Mouse (Mus musculus) olfactory bulb, adult 2 months (tissue): ENCODE measurements around the gene Itm2b. TPM values are rescaled to one million over a fixed set of nuclear protein-coding genes. Genes with fewer than 3 reads are reported as not detected.

ENCODE experiments used
- H3K27ac ChIP-seq: fragments of 200-500 bp; 2 replicates; pipeline ENCODE4 v1.5.1; 2012; ENCODE audit warnings: low read depth, low read length; ENCODE audit not compliant: insufficient read depth
- H3K4me1 ChIP-seq: fragments of 200-500 bp; 2 replicates; pipeline ENCODE4 v1.6.1; 2012; ENCODE audit warnings: low read length; ENCODE audit not compliant: control insufficient read depth, insufficient read depth
- H3K4me3 ChIP-seq: fragments of 200-500 bp; 2 replicates; pipeline ENCODE4 v1.5.1; 2012; ENCODE audit warnings: mild to moderate bottlenecking, low read depth, low read length, moderate library complexity; ENCODE audit not compliant: insufficient read depth
- CTCF ChIP-seq: fragments of 200-500 bp; IDR thresholded peaks from 2 replicates; pipeline ENCODE4 v1.5.1; 2012; ENCODE audit warnings: low read depth, mild to moderate bottlenecking, low read length, moderate library complexity; ENCODE audit not compliant: insufficient read depth
- POLR2A ChIP-seq: fragments of 200-500 bp; IDR thresholded peaks from 2 replicates; pipeline ENCODE4 v1.6.1; 2012; ENCODE audit warnings: mild to moderate bottlenecking, low read depth, low read length, moderate library complexity; ENCODE audit not compliant: insufficient read depth
- WGBS: fragments of 180-500 bp; shearing (Covaris S2); methylation state at CpG from one replicate; pipeline ENCODE4 v1.1.7; 2018; 5-methylcytosine and 5-hydroxymethylcytosine counted together
- polyA plus RNA-seq: library from polyadenylated mRNA; stranded (reverse); fragments of >200 nt; gene quantifications from 2 replicates; pipeline ENCODE4 v1.2.4, GENCODE M21; 2012; ENCODE audit warnings: low replicate concordance; ENCODE audit not compliant: missing spikeins, insufficient read depth, insufficient read length

The Itm2b gene
- polyA plus RNA-seq, 1 experiment = 469 TPM

GRCm38 (mm10) chr14:73366278-73366677, 18.8 kb downstream of the Itm2b start:
- peak overlapping the region; percentile 87 for H3K27ac ChIP-seq
- no peak overlapping the region for H3K4me3 ChIP-seq
- H3K4me1 ChIP-seq = peaks cover 40% of the 10 kb centered on the region
- no peak for TF ChIP-seq POLR2A
- WGBS = 26% methylated on average over 11 of the region's 11 CpGs

GRCm38 (mm10) chr14:73363782-73364181, 21.3 kb downstream of the Itm2b start:
- WGBS = 67% methylated on average over 11 of the region's 11 CpGs
- TF ChIP-seq CTCF (no peak), POLR2A (no peak)

GRCm38 (mm10) chr14:73354700-73355099, 30.4 kb downstream of the Itm2b start:
- 91% methylated on average over 8 of the region's 8 CpGs for WGBS
- Histone ChIP-seq H3K4me3 (no peak overlapping the region), H3K4me1 (no peaks in the 10 kb centered on the region), H3K27ac (no peak overlapping the region)
- no peak for TF ChIP-seq CTCF
- TF ChIP-seq POLR2A = no peak

More at GRCm38 (mm10) chr14:73363782-73364181, 21.3 kb downstream of the Itm2b start:
- peaks cover 37% of the 10 kb centered on the region for H3K4me1 ChIP-seq
- H3K27ac ChIP-seq = peak overlapping the region; percentile 9; the same call in 1 of the 2 replicates
- peak overlapping the region; percentile 12; the same call in 1 of the 2 replicates for H3K4me3 ChIP-seq

- no peak for TF ChIP-seq CTCF
- no peak for TF ChIP-seq POLR2A
- Histone ChIP-seq H3K4me3 (no peak overlapping the region), H3K27ac (no peak overlapping the region), H3K4me1 (no peaks in the 10 kb centered on the region)
- WGBS = 95% methylated on average over 5 of the region's 5 CpGs
Observed at GRCm38 (mm10) chr14:73351118-73351517, 34.0 kb downstream of the Itm2b start.

- H3K4me1 ChIP-seq = no peaks in the 10 kb centered on the region
- no peak overlapping the region for H3K27ac ChIP-seq
- H3K4me3 ChIP-seq = no peak overlapping the region
- 52% methylated on average over 1 of the region's 1 CpGs for WGBS
- TF ChIP-seq POLR2A (no peak), CTCF (no peak)
Observed at GRCm38 (mm10) chr14:73350029-73350428, 35.1 kb downstream of the Itm2b start.

- H3K4me1 ChIP-seq = no peaks in the 10 kb centered on the region
- no peak overlapping the region for H3K4me3 ChIP-seq
- TF ChIP-seq CTCF (no peak), POLR2A (no peak)
- 65% methylated on average over 7 of the region's 7 CpGs for WGBS
- no peak overlapping the region for H3K27ac ChIP-seq
Observed at GRCm38 (mm10) chr14:73349061-73349670, 35.9 kb downstream of the Itm2b start.

GRCm38 (mm10) chr14:73347302-73347701, 37.8 kb downstream of the Itm2b start:
- no peak overlapping the region for H3K4me3 ChIP-seq
- WGBS = 90% methylated on average over 9 of the region's 9 CpGs
- TF ChIP-seq CTCF (no peak), POLR2A (no peak)

GRCm38 (mm10) chr14:73345614-73346013, 39.5 kb downstream of the Itm2b start:
- 96% methylated on average over 4 of the region's 4 CpGs for WGBS
- no peak for TF ChIP-seq CTCF
- TF ChIP-seq POLR2A = no peak
- Histone ChIP-seq H3K4me3 (no peak overlapping the region), H3K4me1 (no peaks in the 10 kb centered on the region), H3K27ac (no peak overlapping the region)

More at GRCm38 (mm10) chr14:73347302-73347701, 37.8 kb downstream of the Itm2b start:
- Histone ChIP-seq H3K4me1 (no peaks in the 10 kb centered on the region), H3K27ac (no peak overlapping the region)

GRCm38 (mm10) chr14:73340051-73340755, 44.9 kb downstream of the Itm2b start:
- no peak overlapping the region for H3K4me3 ChIP-seq
- no peak for TF ChIP-seq POLR2A
- TF ChIP-seq CTCF = no peak
- peaks cover 5% of the 10 kb centered on the region for H3K4me1 ChIP-seq
- 40% methylated on average over 6 of the region's 6 CpGs for WGBS
- H3K27ac ChIP-seq = no peak overlapping the region
